Mouse (Mus musculus) spleen, postnatal 4 days (tissue): ENCODE data around the gene Atp8a2.
"Not testable (repeated sequence)": the region's sequence is repeated elsewhere in the genome, so short reads cannot be mapped to it uniquely, and the experiment has no call there.

Experiments used
- DNase-seq, 2 experiments: peaks; one replicate each; pipeline ENCODE4 v3.0.0; 2022; ENCODE audit warnings: low spot score in 2 of 2

Atp8a2 gene

GRCm38 (mm10) chr14:59646826-59647697 lies 549.9 kb downstream of the Atp8a2 start:
- no peak for DNase-seq

DNA sequence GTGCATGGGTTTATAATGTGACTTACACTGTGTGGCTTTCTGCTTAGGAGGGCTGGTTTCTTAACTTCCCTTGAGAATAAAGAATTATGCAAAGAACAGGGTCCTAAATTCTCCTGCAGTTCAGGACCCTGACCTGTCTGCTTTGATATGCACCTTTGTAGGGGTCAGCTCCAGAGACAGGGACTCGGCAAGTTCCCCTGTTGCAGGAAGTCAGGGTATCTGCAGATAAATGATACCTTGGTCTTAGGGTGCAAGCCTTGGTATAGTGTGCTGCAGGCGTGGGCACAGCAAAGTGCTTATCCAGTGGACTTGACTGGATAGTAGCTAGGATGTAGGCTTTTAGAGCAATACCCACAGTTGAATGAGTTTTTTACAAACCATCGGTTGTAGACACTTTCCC lies 552.1 kb downstream of the Atp8a2 start:
- no peak for DNase-seq

DNA sequence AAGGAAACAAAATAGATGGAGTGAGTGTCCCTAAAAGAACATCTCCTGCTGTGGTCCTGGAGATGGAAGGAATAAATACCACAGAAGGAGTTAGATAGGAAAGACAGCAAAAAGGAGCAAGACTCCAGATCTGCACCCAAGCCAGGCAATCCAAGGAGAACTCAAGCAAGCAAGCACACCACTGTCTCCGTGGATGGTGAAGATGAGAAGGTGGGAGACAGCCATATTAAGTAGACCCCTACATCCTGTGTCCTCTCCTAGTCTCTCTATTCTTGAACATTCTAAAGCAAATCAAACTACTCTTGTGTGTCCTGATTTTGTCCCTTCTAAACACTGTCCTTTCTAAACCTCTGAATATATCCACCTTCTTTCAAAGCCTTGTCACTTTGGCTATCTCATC lies 552.8 kb downstream of the Atp8a2 start:
- no peak for DNase-seq

- DNase-seq = no peak
Observed at GRCm38 (mm10) chr14:59643582-59643981, 553.4 kb downstream of the Atp8a2 start.

- no peak for DNase-seq
Observed at GRCm38 (mm10) chr14:59641856-59642255, 555.1 kb downstream of the Atp8a2 start.

DNA sequence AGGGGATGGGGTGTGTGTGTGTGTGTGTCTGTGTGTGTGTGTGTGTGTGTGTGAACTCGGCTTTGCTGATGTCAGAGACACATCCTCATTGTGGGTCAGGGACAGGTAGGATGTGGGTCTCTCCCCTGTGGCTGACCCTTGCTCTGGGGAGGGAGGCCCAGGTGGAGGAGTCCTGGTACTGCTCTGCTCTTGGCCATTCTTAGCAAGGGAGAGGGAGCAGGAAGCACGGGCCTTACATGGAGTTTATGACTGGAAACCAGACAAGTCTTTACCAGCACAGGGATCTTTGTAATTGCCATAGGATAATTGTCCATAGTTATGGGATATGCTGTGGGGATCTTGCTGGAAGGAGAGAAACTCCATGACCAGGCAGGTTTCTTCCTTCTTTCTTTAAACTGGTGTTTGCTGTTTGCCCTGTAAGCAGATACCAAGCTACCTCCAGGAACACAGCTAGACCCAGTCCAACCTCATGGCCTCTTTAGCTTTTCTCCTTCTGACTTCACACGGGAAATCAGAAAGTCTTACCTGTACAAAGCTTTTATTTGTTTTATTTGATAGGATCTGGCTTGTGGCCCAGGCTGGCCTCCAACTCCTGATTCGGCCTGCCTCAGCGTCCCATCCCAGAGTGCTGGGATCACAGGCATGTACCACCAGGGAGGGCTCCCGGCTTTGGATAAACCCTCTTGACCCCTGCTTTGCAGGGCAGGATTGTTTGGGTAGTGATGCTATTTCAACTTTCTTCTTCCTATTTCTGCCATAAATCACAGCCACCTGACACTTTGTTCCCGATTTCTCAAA lies 557.9 kb downstream of the Atp8a2 start:
- DNase-seq = no peak

DNA sequence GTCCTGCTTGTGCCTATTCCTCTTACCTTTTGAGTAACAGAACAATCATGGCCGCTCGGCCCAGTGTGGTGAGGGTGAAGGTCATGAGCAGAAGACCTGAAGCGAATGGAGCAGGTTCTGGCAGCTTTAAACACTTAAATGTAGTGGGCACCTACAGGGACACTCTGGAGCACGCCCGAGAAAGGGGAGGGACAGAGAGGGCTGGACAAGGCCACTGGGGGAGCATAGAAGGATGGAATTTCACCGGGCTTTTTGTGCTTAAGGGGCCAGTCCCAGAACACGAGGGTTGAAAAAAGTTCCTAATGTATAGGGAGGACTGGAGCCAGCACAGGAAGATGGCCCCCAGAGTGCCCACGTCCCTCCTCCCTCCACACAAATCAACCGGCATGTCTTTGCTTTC lies 563.0 kb downstream of the Atp8a2 start:
- no peak for DNase-seq

- DNase-seq = no peak
Observed at GRCm38 (mm10) chr14:59633295-59633898, 563.6 kb downstream of the Atp8a2 start.

- no peak for DNase-seq
Observed at GRCm38 (mm10) chr14:59632067-59632466, 564.9 kb downstream of the Atp8a2 start.

DNA sequence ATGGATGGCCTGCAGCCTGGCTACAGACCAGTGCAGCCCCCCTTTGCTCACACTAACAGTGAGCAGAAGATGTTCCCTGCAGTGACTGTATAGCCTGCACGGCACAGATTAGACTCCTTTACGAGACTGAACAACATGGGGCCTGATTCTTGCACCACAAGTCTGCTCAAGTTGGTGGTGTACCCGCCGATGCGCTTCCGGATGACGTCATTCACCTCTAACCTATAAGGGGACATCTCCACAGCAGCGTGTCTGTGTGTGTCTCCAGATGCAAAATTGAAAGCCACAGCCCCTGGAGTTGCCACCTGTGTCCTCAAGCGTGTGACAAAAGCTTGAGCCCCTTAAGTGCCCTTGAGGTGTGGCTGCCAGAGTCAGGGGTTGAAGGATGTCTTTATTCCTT lies 566.9 kb downstream of the Atp8a2 start:
- DNase-seq = no peak

DNA sequence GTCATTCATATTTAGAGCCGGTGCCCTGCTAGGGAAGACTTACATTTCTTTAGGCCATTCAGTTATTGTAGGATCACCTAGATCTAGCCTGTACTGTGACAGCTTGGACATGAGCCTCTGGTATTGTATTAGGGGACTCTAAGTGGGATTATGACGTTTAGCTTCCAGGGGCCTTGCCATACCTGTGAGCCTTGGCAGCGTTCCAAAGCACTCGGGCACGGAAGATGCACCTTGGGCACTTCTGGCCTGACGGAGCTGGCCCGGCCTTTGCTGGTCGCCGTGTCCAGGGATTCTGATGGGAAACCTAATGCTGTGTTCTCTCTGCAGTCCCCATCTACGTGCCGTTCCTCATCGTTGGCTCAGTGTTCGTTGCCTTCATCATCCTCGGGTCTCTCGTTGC lies 567.7 kb downstream of the Atp8a2 start:
- no peak for DNase-seq

DNA sequence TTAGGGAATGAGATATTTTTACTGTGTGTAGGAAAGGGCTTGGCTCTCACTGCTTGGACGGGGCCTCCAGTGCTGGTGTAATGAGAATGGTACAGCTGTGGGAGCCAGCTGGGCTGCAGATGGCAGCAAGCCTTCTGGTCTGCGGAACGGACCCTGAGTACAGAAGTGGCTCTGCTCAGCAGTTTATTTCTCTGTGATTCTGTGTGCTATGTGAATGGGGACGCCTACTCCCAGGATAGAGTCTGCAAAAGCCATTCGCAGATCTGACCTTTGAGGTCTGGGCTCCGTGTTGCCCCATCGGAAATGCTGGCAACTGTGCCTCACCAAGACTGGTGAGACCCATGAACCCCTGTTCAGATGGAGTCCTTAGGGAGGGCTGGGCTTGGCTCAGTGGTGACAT lies 569.2 kb downstream of the Atp8a2 start:
- DNase-seq = no peak

GRCm38 (mm10) chr14:59627142-59627680 lies 569.8 kb downstream of the Atp8a2 start:
- no peak for DNase-seq

DNA sequence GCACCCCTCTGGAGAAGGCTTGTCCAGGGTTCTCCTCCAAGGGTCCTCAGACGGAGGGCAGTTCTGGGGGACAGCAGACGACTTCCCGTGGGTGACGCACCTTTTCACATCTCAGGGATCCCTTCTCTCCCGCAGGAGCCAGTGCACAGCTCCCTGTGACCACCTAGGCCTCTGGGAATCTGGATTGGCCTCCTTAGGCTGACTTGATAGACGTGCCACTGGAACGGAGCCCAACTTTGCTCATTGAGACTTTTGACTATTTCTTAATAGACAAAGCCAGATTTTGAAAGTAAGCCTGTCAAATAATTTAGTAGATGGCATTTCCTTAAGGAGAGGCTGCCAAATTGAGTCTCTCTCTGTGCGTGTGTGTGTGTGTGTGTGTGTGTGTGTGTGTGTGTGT lies 570.3 kb downstream of the Atp8a2 start:
- no peak for DNase-seq

DNA sequence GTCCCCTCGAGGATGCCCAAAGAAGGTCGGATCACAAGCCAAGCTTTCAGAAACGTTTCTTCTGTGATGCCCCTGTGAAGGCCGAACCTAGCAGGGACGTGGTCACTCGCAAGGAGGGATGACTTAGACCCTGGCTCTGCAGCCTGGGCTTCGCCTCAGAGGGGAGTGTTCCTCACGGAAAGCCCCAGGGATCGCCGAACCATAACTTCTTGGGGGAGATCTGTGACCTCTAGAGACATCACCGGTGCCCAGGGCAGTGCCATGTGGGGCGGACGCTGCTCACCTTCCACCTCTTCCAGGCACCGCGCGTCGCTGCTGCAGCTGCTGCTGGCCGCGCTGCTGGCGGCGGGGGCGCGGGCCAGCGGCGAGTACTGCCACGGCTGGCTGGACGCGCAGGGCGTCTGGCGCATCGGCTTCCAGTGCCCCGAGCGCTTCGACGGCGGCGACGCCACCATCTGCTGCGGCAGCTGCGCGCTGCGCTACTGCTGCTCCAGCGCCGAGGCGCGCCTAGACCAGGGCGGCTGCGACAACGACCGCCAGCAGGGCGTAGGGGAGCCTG lies 571.1 kb downstream of the Atp8a2 start:
- peak in 1 of 2 experiments; percentile 66 for DNase-seq

DNA sequence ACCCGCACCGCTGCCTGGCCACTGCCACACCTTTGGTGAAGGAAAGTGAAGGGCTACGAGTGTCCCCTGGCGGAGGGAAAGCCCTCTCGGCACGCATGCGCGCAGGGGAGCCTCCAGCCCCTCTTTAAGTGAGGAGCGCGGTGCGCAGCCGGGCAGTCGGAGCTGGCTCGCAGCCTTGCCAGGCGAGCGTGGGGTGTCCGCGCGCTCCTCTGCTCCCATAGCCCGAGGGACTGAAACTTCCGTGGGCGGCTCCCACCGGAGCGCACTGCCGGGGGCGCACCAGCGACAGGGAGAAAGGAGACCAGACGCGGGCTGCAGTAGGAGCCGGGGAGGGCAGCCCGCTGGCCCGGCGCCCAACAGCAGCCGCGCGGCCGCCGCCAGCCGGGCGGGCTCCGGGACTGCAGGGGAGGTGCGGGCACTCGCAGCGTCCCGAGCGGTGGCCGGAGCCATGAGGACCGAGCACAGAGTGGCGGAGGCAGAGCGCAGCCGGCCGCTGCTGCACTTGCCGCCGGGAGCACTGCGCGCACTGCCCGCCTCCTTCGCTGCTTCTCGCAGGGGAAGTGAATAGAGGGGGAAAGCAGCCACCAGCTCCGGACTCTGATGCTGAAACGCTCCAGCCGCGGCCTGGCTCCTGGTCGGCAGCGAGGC lies 571.7 kb downstream of the Atp8a2 start, which contains the start of gene Shisa2:
Gene Shisa2, plus strand, starts transcription at position 151 of the 648 bp plus-strand sequence.
- peak; percentile 34 to 77 for DNase-seq

DNA sequence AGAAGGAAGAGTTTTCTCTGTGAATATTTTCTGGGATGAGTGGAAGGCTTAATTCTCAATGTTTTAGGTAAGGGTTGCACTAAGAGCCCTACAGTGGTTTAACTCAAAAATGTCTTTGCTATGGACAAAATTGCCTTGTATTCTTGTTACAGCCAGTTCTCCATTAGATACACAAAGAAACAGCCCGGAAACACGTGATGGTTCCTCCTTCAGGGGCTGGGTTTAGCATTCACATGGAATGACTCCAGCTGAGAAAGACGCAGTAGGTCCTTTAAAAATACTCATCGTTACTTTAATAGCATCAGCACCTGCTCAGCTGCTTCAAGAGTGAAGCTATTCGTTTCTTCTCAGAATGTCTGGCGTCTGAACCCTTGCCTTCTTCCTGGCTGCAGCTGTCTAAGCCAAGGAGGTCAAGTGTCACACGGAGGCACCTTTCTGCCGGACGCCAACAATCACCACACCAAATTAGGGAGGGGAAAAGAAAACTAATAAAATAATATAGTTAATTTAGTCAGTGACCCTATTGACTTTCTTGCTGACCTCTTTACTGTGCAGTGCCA lies 572.6 kb downstream of the Atp8a2 start:
- no peak for DNase-seq

GRCm38 (mm10) chr14:59616802-59617201 lies 580.2 kb downstream of the Atp8a2 start:
- no peak for DNase-seq

DNA sequence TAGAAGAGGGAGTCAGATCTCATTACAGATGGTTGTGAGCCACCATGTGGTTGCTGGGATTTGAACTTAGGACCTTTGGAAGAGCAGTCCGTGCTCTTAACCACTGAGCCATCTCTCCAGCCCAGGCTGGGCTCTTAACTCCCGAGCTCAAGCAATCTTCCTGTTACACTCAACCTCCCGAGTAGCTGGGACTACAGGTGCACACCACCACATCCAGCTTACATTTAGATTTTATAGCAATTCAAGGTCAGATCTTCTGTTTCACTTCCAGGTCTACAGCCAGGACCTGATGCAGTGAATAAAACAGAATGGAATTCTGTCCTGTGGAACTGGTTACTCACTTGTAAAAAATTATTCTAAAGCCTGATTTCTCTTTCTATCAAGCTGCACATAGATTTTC lies 582.8 kb downstream of the Atp8a2 start:
- DNase-seq = not testable (repeated sequence)

DNA sequence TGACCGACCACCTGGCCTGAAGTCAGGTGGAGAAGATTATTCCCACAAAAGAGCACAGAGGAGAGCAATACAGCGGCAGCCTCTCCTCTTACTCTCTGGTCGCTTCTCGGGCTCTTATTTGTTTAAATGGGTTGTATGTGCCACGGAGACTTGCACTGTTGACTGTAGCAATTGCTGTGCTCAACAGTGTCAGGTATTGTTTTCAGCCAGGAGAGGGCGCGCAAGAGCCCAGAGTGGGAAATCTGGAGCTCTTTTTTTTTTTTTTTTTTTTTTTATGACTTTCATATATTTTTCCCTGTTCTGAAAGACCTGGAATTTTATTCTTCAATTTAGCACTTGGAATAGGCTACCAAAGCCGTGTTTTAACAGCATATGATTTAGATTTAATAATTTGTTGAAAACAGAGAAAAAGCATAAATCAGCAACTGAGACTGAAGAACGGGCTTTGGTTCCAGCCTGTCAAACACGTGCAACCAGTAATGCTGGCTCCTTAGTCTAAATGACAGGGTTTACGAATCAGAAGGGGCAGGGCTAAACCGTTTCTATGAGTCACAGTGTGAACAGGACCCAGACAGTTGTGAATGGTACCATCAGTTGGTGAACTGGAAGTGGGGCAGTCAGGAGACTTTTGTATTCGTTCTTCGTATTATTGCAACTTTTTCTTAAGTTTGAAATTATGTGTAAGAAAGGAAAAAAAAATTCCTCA lies 583.9 kb downstream of the Atp8a2 start:
- peak; percentile 38 to 79 for DNase-seq
